Mouse (Mus musculus) G1E-ER4 (cell line): ENCODE results near the gene Tmem150a. TPM values are rescaled to one million over a fixed set of nuclear protein-coding genes. Genes with fewer than 3 reads are reported as not detected.
A peak's percentile ranks its signal among the peaks of the same experiment; 100 is the strongest.

Source experiments
- GATA1 ChIP-seq: IDR thresholded peaks from one replicate; pipeline ENCODE4 v1.8.0; 2012; ENCODE audit warnings: low read length, inconsistent platforms
- polyA plus RNA-seq: library from polyadenylated mRNA; stranded (reverse); fragments of >175 nt; gene quantifications from 2 replicates; pipeline ENCODE4 v1.2.3, GENCODE M21; 2012

Gene Tmem150a
- polyA plus RNA-seq, 1 experiment, result 2.2 TPM

DNA sequence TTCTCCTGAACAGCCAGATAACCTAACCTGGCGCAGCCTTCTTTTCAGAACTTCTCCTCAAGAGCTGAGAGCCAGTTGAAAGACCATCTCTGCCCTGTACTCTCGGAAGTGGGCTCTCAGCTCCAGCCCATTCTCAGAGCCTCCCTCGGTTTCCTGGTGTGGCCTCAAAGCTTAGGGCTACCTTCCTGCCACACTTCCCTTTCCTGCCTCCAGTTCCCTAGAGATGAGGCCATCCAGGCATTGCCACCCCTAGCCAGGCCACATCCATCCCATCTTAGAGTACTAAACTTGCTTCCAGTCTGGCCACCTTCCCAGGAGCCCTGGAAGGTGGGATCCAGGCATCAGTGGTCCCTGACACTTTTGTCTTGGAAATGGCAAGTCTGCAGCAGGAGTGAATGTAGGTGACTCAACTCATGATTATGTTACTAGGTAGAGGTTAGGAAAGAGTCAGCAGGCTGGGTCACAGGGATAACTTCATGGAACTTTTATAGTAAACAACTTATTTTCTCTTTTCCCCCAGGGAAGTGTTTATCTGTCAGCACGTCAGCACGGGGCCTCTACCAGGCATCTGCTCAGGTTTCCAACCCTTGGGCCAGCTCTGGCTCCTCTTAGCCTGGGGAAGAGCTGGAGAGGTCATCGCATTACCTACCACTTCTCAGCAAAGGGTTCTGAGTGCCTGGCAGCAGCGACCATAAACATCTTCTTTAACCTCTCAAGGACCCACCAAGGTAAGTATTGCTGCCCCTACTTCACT, 24.3 kb downstream of the Tmem150a start:
- TF ChIP-seq GATA1, result no peak

GRCm38 (mm10) chr6:72380131-72380770, 25.0 kb downstream of the Tmem150a start, which contains the start of gene Vamp5:
Gene Vamp5, minus strand, starts transcription at chr6:72380468.
- no peak for TF ChIP-seq GATA1

DNA sequence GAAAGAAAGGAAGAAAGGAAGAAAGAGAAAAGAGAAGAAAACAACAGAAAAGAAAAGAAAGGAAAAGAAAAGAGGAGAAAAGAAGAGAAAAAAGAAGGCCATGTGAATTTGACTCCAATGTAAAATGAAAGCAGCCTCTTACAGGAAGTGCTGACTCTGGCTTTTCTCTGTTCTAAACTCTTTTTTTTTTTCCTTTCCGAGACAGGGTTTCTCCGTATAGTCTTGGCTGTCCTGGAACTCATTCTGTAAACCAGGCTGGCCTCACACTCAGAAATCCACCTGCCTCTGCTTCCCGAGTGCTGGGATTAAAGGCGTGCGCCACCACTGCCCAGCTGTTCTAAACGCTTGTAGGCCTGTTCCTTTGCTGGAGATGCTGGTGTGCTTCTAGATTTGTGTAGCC, 27.2 kb downstream of the Tmem150a start:
- TF ChIP-seq GATA1, result no peak

DNA sequence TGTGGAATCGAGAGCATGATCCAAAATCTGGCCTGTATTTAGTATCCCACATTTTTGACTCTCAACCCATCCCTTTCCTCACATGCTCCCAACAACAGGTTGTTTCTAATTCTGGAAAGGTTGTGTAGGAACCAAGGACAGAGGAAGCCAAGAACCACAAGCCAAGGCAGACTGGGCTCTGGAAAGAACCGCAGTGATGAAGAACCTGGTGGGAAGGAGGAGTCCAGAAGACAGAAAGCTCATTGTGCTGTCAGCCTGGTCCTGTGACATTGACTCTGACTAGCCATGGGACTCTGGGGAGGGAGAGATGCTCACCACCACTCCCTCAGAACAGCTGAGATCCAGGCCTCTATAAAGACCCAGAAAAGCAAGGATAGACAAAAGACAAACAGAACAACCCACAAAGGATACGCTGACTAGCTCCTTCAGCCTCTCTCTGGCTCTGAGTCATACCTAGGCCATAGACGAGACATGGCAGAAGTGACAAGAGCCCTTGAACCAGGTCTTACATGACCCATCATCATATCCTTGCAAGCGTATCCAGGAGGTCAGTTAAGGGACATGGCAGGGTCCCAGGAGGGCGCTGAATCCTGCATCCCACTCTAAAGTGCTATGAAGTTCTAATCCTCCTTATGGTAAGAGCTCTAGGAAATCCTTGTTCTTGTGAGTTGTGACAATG, 28.0 kb downstream of the Tmem150a start:
- no peak for TF ChIP-seq GATA1

DNA sequence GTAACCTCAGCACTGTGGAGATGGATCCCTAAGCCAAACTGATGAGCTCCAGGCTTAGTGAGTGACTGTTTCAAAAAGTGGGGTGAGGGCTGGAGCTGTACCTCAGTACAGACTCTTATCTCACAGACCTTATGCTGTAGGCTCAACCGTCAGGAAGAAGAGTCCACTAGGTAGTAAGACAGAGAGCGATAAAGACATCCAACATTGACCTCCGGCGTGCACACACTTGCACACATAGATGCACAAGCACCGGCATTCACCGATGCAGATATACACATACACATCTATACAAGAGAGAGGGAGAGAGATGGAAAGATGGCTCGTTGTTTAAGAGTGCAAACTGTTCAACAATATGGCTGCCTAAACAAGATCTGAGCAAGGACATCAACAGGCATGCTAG, 28.7 kb downstream of the Tmem150a start:
- TF ChIP-seq GATA1, result peak; percentile 68

- TF ChIP-seq GATA1, result no peak
Measured at GRCm38 (mm10) chr6:72385258-72385657, 30.0 kb downstream of the Tmem150a start.

GRCm38 (mm10) chr6:72386561-72386960, 31.3 kb downstream of the Tmem150a start:
- TF ChIP-seq GATA1, result no peak

- TF ChIP-seq GATA1, result no peak
Measured at GRCm38 (mm10) chr6:72387816-72388215, 32.6 kb downstream of the Tmem150a start.

DNA sequence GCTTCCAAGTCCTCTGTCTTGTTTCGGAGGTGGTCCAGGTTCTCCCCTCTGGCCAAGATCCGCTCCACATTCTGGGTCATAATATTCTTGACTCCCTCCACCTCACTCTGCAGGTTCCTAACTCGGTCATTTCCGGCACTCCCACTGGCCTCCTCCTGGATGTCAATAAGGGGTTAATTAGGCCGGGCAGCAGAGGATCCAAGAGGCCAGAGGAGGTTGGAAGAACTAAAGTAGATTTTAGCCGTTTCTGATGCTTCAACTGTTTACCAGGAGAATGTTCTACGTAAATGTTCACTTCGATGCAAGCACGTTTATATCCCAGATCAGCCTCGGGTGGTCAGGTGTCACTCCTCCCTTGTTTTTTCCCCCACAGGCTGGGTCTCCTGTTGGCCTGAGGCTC, 33.0 kb downstream of the Tmem150a start:
- no peak for TF ChIP-seq GATA1

GRCm38 (mm10) chr6:72388791-72389329, 33.6 kb downstream of the Tmem150a start:
- no peak for TF ChIP-seq GATA1

- TF ChIP-seq GATA1, result peak; percentile 89
Measured at GRCm38 (mm10) chr6:72389471-72389940, 34.3 kb downstream of the Tmem150a start.

DNA sequence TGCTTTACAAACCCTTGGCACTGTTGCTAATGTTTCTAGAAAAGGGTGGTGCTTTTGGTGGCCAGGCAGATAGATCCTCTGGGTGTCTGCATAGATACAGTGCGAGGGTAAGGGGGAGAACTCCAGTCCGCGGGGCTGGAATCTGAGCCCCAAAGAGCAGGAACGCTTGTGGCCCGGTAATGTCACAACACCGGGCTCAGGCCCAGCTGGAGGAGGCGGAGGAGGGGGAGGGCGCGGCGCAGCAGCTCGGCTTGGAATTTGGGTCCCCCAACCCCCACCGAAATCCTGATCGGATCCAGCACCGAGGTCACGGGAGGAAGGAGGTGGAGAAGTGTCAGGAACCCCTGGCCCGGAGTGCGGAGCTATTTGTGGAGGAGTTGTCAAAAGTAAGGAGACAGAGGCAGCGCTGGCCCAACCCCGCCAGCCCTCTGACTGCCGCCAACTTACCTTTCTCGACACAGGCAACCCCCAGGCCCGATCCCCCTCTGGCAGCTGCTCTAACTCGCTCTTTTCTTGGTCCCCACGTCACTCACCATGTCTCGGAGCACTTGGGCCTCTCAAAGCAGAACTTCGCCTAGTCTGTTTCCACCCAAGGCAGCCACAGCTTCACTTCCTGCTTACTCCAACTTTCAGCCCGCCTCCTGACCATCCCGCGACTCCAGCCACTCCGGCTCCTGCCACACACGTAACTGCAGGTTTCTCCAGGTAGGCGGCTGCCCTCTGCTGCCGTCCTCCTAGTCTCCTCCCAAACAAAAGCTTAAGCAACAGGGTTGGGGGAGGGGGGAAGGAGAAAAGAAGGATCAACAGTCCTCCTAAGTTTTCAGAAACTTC, 34.9 kb downstream of the Tmem150a start, which contains the start of gene Vamp8:
Gene Vamp8, minus strand, starts transcription at position 763 of the 831 bp plus-strand sequence.
- no peak for TF ChIP-seq GATA1

- no peak for TF ChIP-seq GATA1
Measured at GRCm38 (mm10) chr6:72390795-72391521, 35.7 kb downstream of the Tmem150a start.

DNA sequence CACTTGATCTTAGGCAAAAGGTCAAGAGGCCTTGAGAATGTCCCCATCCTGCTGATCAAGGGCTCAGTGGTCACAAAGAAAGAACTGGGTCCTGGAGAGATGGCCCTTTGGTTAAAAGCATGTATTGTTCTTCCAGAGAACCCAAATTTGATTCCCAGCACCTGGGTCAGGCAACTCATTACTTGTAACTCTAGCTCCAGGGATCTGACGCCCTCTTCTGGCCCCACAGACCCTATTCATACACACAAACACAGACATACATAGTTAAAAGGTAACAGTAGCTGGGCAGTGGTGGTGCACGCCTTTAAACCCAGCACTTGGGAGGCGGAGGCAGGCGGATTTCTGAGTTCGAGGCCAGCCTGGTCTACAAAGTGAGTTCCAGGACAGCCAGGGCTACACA, 37.1 kb downstream of the Tmem150a start:
- no peak for TF ChIP-seq GATA1

DNA sequence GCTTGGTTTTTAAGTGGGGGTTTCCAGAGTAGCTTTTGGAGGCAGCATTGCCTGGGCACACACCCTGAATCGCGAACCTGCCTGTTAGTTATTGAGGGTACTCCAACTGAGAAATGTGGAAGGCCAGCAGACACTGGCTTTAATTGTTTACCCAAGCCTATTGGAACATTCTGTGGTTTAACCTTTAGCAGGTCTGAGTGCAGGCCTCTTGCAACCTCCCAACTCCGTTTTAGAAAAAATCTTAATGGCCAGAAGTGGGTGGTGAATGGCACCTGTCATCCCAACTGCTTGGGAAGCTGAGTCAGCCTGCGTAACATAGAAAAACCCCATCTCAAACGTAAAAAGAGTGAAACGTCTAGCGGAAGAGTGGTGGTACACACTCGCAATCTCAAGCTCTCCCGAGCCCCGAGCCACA, 41.6 kb downstream of the Tmem150a start:
- no peak for TF ChIP-seq GATA1
